Mouse (Mus musculus): Measurements from ENCODE around the gene Rbm26. TPM values are rescaled to one million over a fixed set of nuclear protein-coding genes. Genes with fewer than 3 reads are reported as not detected.

The Rbm26 gene
- total RNA-seq, 2 experiments from 2014 or later = 67.2 to 70.9 TPM

Other genes with a start within 250 kb of the Rbm26 start
- 100 to 1,000 TPM; 124 to 126 TPM for gene Ndfip2, start 81.2 kb upstream of the Rbm26 start, total RNA-seq (2021)